Mouse (Mus musculus): ENCODE measurements around the gene Psmb11.
"Not testable (repeated sequence)": the region's sequence is repeated elsewhere in the genome, so short reads cannot be mapped to it uniquely, and the experiment has no call there.

Gene Psmb11

DNA sequence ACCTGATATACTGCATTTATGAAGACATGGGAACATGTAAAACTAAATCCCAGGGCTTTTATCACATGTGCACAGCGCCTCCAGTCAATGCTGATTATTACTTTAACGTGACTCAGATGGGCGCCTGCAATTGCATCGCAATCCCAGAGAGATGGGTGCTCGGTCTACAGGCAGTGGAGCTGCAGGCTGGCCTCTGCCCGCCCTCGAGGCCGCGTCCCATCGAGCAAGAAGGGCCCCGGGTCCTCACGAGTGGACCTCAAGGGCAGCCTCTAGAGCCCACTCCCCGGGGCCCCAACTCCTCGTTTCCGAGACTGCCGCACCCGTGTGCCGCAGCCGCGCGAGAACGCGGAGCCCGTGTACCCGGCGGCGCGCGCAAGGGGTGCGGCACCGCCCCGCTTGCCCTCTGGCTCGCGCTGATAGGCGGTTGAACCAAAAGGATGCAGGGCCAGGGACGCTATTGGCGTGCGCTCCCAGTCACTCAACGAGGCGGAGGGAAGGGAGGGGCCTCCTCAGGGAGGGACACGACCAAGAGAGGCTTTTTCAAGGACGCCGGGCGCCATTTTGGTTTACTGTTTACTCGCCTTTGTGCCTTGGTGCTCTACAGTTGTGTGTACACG, 18.1 kb upstream of the Psmb11 start:
- peak; percentile 94 for DNase-seq (ENCODE audit: low read depth, low spot score)

- no peak for DNase-seq (ENCODE audit: low read depth, low spot score)
Measured at GRCm38 (mm10) chr14:54603686-54604085, 17.5 kb upstream of the Psmb11 start.

- DNase-seq (ENCODE audit: low read depth, low spot score): no peak
Measured at GRCm38 (mm10) chr14:54605752-54606321, 15.4 kb upstream of the Psmb11 start, which contains the start of gene 4931414P19Rik. Gene 4931414P19Rik, minus strand, starts transcription at chr14:54605993.

GRCm38 (mm10) chr14:54607226-54607625, 14.0 kb upstream of the Psmb11 start:
- no peak for DNase-seq (ENCODE audit: low read depth, low spot score)

GRCm38 (mm10) chr14:54609245-54609644, 12.0 kb upstream of the Psmb11 start:
- DNase-seq (ENCODE audit: low read depth, low spot score): no peak

DNA sequence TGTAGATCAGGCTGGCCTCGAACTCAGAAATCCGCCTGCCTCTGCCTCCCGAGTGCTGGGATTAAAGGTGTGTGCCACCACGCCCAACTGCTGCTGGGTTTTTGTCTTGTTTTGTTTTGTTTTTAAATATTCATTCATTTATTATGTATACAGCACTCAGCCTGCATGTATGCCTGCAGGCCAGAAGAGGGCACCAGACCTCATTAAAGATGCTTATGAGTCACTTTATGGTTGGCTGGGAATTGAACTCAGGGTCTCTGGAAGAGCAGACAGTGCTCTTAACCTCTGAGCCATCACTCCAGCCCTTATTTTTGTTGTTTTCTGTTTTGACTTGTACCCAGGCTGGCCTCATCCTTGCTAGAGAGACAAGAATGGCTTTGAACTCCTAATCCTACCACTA, 11.3 kb upstream of the Psmb11 start:
- DNase-seq (ENCODE audit: low read depth, low spot score): no peak

GRCm38 (mm10) chr14:54610648-54611047, 10.6 kb upstream of the Psmb11 start:
- DNase-seq (ENCODE audit: low read depth, low spot score): no peak

- not testable (repeated sequence) for DNase-seq (ENCODE audit: low read depth, low spot score)
Measured at GRCm38 (mm10) chr14:54614130-54614529, 7.1 kb upstream of the Psmb11 start.

GRCm38 (mm10) chr14:54616226-54616825, 4.9 kb upstream of the Psmb11 start:
- DNase-seq (ENCODE audit: low read depth, low spot score): no peak

GRCm38 (mm10) chr14:54617152-54617896, 3.9 kb upstream of the Psmb11 start:
- no peak for DNase-seq (ENCODE audit: low read depth, low spot score)

DNA sequence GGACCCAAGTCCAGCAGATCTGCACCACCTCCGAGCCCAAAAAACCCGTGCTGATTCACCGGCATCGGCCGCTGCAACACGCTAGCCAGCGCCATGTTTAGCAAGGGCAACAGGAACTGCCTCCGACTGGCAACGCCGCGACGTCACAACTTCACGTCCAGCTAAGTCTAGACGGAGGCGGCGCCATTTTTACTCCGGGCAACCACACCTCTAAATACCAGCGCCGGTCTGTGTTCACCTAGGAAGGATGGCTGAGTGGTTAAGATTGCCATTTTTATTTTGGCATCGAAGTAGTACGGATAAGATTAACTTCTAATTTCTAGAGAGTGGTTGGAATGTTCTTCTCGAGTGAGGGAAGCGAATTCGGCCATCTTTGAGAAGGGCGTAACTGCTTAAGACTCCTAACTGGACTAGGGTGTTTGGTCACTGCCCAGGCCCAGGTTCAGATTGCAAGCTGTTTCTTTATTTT, 3.3 kb upstream of the Psmb11 start, which contains the start of gene Psmb5:
Gene Psmb5 (minus strand): TSS at position 126 of the 469 bp plus-strand sequence.
- peak; percentile 74 for DNase-seq (ENCODE audit: low read depth, low spot score)

DNA sequence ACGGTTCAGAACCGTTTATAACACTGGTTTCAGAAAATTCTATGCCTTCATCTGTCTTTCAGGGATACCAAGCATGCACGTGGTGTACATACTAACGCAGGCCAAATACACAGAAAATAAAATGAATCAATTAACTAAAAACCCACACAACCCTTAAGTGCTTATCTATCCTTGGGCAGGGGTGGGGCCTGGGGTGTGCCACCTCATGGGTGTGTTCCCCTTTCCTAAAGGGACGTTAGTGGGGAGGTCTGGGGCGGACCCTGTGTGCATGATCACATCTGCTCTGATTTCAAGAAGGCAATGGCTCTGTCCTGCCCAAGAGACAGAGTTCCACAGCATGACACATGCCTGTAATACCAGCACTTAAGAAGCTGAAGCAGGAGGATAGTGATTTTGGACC, 2.1 kb downstream of the Psmb11 start:
- DNase-seq (ENCODE audit: low read depth, low spot score): no peak

- no peak for DNase-seq (ENCODE audit: low read depth, low spot score)
Measured at GRCm38 (mm10) chr14:54624976-54625375, 3.7 kb downstream of the Psmb11 start.

GRCm38 (mm10) chr14:54628103-54628502, 6.9 kb downstream of the Psmb11 start:
- no peak for DNase-seq (ENCODE audit: low read depth, low spot score)

GRCm38 (mm10) chr14:54629797-54630196, 8.6 kb downstream of the Psmb11 start:
- no peak for DNase-seq (ENCODE audit: low read depth, low spot score)

DNA sequence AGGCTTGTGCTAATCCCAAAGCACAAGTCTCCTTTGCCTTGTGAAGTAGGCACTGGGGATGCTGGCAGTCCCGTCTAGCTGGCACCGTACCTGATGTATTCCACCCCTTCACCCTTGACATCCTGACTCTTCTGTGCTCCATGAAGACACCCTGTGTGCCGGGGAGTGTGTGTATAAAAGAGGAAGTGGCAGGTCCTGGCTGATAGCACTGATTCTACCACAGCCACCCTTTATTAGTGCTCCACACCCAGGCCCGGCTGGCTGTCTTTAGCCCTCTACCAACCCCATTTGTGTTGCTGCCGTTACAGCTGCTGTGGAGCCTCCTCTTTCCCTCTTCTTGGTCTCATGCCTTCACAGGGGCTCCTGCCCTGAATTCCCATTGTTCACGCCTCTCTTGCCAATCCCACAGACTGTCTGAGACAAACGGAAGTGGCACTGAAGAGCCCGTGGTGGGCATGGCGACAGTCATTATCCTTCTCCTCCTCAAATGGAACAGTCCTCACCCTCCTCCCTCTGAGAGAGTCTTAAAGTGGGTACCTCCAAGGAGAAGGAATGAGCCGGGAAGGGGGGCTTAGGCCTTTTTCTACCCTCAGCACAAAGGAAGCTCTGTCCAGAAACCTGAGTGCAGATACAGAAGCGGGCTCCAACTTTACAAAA, 9.5 kb downstream of the Psmb11 start:
- no peak for DNase-seq (ENCODE audit: low read depth, low spot score)

DNA sequence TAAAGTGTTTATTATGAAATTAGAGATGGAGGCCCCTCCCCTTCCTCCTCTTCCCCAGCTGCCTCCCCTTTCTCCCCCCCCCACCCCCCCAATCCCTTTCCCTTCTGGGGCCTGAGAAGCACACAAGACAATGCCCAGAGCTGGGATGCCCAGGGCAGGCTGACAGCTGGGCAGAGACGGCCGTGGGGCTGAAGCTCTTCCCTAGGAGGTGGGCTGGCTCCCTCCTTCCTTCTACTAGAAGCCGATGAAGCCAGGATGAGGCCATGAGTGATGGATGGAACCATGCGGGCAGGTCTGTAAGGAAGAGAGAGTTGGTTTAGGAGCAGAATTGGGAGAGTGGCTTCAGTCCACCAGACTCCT, 10.0 kb downstream of the Psmb11 start:
- no peak for DNase-seq (ENCODE audit: low read depth, low spot score)

DNA sequence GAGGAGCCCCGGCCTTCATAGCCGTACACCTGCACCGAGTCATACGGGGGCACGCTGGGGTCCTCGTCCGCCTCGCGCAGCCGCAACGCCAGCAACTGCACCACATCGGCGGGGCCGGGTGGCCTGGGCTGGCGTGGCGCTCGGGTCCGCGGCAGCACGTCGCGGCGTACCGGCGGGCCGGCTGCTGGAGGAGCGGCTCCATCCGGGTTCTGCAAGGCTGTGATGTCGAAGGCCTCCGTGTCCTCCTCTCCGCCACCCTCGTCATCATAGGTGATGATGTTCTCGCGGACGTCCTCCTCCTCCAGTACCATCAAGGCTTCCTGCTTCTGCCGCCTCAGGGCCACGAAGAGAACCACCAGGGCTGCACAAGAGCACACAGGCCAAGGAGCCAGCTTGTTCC, 11.0 kb downstream of the Psmb11 start:
- no peak for DNase-seq (ENCODE audit: low read depth, low spot score)

DNA sequence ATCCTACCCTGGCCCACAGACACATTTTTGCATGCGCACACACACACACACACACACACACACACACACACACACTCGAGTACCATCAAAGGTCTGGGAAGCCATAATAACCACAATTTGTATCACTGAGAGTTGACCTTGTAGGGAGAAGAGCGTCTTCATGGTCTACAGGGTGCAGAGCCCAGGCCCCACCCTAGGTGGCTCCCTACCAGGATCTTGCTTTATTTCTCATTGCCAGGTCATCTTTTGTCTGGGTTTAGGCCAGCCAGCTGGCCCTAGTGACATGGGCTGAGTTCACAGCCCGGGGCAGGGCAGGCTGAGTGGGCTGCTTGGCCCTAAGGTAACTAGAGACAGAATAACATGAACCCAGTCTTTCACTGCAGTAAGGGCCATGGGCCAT, 12.9 kb downstream of the Psmb11 start:
- no peak for DNase-seq (ENCODE audit: low read depth, low spot score)

DNA sequence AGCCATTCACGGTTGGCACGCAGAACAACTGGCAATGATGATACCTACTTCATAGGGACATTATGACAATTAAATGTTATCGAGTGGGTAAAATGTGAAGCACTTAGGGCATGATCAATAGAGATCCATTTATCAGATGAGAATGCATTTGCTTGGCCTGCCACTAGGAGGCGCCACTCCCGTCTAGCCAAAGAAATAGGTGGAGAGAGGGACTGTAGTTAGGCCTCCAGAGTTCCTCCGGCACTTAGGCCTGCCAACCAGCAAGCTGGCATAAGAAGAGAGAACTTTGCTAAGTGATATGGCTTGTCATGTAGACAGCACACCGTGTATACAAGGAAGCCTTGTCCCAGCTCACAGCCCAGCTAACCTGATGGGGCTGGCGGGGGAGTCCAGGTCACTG, 15.7 kb downstream of the Psmb11 start:
- no peak for DNase-seq (ENCODE audit: low read depth, low spot score)

DNA sequence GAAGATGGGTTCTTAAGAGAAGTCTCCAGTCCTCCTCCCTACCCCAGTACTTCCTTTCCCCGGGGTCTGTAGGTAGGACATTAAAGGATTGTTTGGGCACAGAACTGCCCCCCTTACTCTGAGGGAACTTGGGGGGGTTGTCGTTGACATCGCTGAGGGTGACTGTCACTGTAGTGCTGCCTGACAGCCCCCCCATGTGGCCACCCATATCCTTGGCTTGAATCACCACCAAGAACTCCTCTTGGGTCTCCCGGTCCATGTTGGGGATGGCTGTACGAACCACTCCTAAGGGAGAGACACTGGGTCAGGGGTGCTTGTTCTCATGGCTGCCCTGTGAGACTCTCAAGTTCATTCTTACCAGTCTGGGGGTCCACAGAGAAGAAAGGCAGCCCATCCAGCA, 17.0 kb downstream of the Psmb11 start:
- no peak for DNase-seq (ENCODE audit: low read depth, low spot score)

- no peak for DNase-seq (ENCODE audit: low read depth, low spot score)
Measured at GRCm38 (mm10) chr14:54640121-54640520, 18.9 kb downstream of the Psmb11 start.

Data from WW6 (cell line).